Mouse (Mus musculus): ENCODE measurements at regions not wholly inside any gene's neighbourhood (a gene's known extent, or its start where the extent isn't known, plus 50 kb on each side); places are given as distances from the start of the nearest gene placed in this dataset.

DNA sequence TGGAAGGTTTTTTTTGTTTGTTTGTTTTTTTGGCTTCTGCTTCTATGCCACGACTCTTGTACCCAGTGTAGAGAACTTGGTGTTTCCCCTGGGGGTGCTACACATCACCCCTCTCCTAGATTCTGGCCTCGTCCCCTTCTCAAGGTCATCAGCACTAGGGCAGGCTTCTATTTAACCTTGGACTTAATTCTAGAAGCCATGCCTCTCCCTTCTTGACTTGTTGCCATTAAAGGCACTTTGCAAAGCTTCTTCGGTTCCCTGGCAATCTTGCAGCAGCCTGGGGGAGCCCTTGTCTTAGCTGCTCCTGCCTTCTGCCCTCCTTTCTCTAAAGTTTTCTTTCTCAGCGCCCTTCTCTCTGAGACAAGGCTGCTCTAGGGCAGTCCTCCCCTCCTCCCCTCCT, 143.0 kb upstream of the Foxn2 start:
- in situ Hi-C loops (cut with MboI): no loop called here

DNA sequence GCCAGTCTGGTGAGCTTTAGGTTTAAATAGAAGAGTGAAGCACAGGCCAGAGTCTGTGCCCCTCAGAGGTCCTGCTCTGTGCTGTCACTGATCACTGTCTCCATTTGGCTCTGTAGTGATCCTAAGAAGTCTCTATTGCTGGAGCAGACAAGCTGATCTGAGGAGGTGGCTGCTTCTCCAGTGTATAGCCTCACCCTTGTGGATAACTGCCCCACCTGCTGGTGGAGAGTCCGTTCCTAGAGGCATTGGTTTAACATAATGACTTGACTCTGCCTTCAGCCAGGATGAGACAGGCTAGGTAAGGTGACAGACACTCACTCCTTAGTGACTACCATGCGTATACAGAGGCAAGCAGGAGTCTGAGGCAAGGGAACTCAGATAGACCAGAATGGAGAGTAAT, 136.5 kb upstream of the Foxn2 start:
- in situ Hi-C loops (cut with MboI): no loop called here

DNA sequence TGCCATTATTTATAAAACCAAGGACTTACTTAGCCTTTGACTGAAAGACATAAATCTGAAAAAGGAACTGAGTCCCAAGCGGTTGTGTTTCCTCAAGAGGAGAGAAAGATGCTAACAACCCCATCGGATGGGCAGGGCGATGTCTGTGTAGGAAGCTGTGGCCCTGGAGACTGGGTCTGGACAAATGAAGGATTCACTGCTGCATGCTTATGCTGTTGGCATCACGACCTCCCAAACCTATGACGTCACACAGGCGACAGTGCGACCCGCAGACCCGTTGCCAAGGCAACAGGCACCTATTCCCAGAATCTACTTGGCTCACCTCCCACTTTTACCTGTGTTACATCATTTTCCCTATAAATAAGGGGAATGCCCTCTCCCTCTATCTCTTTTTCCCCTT, 135.3 kb upstream of the Foxn2 start:
- in situ Hi-C loops (cut with MboI): no loop called here

DNA sequence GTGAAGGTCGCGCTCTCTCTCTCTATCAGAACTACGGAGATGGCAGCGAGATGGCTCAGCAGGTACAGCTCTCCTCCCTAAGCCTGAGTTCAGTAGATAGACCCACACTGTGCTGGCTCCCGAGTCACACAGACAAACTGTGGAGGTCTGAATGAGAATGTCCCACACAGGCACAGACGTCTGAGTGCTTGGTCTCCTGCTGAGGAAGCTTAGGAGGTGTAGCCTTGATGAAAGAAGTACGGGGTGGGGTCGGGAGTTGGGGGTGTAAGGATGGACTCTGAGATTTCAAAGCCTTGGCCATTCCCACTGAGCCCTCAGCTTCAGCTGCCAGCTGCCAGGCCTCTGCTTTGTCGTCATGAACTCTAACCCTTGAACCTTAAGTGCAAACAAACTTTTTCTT, 134.2 kb upstream of the Foxn2 start:
- in situ Hi-C loops (cut with MboI): no loop called here

DNA sequence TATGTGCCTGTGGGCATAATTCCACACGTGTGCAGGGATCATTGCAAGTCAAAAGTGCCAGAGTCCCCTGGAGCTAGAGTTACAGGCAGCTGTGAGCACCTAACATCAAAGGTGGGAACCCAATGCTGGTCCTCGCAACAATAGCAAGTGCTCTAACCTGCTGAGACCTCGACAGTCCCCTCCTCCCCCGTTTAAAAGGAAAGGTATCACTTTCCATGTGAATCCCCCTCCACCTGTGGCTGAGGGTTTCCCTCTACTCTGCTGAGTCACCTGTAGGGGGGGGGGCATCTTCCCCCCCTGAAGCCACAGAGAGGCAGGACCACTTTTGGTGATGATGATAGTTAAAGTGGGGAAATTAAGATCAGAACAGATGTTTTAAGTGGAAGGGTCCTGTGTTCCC, 133.4 kb upstream of the Foxn2 start:
- in situ Hi-C loops (cut with MboI): no loop called here

DNA sequence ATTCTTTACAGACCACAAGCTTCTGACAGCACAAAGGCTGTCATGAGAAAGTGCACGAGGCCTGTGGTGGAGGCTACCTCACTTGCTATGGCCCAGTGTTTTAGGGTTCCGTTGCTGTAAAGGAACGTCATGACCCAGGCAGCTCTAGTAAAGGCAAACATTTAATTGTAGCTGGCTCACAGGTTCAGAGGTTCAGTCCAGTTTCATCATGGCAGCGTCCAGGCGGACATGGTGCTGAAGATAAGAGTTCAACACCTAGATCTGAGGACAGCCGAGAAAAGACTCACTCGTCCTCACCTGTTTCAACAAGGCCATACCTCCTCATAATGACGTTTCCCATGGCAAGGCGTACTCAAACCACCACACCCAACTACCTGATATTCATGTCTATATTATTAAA, 132.7 kb upstream of the Foxn2 start:
- in situ Hi-C loops (cut with MboI): no loop called here

DNA sequence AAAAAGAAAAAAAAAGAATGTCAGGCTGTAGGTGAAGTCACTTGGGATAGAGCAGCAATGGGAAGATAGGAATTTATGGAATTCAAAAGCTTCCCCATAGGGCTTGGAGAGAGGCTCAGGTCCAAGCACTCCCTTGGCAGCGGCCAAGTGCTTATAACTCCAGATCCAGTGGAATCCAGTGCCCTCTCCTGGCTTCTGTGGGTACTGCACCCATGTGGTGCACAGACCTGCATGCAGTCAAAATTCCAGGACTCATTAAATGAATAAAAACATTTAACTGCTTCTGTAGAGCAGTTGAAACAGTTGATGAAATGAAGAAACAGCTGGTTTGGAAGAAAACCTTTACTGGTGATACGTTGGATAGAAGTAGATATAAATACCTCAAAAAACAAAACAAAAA, 127.6 kb upstream of the Foxn2 start:
- in situ Hi-C loops (cut with MboI): no loop called here

DNA sequence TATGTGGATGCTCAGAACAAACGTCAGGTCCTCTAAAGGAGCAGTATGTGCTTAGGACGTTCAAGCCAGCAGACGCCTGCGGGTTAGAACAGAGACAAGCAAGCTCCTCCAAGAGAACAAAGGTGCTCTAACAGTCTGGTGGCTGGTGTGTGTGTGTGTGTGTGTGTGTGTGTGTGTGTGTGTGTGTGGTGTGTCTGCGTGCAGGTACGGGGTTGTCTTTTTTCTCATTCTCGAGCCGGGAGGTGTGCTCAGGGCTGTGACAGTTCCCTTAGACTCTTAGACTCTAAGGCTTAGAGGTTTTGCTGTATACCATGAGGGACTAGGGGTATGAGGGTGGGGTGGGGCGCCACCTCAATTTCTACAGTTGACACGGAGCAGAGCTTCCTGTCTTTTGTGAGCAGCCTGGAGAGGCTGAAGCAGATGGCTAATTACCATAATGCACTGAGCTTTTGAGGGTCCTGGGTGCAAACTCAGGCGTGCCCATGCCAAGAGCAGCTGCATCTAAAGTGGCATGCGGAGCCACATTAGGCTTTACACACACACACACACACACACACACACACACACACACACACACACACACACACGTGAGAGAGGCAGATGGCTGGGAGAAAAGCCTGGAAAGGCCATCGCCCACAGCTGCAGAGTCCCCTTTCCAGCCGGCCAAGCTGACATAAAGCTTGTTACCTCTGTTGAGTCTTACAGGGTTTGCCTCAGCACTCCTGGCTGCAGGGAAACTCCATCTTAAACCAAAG, 124.1 kb upstream of the Foxn2 start:
- in situ Hi-C loops (cut with MboI): no loop called here

DNA sequence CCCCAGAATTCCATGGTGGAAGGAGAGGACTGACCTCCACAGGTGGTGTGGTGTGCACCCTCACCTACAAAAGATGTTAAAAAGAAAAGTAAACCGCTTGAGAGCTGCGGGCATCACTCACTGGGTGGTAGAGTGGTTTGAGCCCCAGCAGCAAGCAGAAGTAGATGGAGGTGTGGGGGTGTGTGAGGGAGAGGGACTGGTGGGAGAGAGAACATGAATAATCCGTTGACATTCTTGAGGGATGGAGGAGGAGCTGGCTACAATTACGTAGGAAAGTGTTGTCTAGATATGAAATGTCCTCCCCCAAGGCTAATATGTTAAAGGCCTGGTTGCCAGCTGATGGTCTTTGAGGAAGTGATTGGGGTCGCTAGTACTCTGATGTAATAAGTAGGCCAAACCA, 123.2 kb upstream of the Foxn2 start:
- in situ Hi-C loops (cut with MboI): no loop called here

DNA sequence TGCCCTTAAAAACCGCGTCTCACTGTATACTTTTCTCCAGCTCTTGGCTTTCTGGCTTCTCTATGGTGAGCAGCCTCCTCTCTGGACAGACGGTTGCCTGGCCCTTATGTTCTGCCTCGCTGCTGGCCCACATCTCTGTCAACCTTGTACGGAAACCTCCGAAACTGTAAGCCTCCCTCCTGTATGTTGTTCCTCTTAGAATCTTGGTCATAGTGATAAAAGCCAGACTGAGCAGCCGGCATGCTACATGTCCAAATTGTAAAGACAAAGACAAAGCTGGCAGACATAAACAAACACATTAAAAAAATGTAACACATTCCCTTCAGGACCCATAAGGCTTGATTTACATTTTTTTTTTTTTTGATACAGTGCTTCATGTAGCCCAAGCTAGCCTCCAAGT, 122.7 kb upstream of the Foxn2 start:
- in situ Hi-C loops (cut with MboI): no loop called here

DNA sequence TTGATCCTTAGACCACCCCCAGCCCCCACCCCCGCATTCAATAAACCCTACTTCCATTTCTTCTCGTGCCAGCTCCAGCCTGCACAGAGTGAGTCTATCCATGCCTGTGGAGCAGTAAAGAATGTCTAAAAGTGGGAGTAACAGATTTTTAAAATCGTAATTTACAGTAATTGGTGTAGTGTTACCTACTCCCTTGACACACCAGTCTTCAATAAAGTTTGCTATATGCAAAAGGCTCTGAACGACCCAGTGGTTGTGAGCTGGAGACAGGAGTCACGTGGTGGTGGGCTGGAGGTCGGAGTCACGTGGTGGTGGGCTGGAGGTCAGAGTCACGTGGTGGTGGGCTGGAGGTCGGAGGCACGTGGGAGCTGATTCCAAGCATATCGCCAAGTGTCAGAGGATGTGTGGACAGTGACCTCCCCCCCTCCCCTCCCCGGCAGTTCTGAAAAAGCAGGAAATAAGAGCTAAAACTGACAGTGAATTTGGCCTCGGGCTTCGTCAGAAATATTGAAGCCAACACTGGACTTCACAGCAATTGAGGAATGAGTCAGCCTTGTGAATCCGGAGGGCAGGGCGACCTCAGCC, 122.2 kb upstream of the Foxn2 start:
- in situ Hi-C loops (cut with MboI): no loop called here

DNA sequence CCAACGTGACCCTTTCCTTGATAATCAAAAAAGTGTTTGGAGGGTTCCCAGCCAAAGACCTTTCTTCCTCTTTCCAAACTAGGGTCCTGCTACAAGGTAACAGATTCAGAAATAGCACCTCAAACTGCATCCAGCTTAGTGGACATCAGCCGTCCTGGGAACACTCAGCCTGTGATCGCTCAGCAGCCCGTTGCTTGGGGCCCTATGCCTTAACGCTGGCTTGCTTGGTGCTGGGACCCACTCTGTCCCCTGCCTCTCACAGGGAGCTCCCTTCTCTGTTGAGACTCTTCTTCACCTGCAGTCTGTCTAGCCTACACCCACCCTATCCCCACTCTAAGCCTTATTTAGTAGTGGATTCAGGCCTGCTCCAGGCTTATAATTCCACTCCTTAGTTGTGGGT, 121.6 kb upstream of the Foxn2 start:
- in situ Hi-C loops (cut with MboI): no loop called here

DNA sequence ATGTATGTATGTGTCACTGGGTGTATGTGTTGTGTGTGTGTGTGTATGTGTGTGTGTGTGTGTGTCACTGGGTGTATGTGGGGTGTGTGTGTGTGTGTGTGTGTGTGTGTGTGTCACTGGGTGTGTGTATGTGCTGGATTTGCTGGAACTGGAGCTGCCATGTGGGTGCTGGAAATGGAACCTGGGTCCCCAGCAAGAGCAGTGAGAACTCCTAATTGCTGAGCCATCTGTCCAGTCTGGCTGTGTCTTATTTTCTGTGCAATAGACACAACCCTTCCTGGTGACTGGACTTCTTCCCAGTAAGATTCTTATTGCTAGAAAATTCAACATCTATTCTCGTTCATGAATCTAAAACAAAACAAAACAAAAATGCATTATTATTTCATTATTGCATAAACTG, 119.8 kb upstream of the Foxn2 start:
- in situ Hi-C loops (cut with MboI): no loop called here

DNA sequence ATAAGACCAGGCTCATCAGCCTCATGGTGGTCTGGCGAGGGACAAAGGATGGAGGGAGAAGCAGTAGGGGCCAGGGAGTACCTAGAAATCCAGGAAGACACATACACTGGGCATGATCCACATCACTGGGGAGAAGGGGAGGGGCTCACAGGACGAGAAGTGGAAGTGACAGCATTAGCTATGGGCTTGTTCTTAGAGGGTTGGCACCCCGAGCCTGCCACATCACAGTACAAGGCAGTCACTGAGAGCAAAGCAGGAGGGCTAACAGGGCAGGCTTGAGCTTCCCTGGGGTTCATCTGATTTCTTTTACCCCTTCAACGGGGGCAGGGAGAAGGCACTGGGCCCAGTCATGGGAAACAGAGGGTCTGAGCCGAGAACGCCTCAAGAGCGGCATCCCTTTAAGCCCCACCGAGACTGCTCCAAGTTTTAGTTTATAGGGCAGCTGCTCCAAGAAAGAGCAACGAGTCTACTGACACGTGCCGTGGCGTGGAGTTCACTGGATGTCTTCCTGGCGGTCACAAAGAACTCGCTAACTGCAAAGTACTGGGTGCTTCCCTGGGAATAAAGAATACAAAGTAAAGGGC, 115.1 kb upstream of the Foxn2 start:
- in situ Hi-C loops (cut with MboI): no loop called here

DNA sequence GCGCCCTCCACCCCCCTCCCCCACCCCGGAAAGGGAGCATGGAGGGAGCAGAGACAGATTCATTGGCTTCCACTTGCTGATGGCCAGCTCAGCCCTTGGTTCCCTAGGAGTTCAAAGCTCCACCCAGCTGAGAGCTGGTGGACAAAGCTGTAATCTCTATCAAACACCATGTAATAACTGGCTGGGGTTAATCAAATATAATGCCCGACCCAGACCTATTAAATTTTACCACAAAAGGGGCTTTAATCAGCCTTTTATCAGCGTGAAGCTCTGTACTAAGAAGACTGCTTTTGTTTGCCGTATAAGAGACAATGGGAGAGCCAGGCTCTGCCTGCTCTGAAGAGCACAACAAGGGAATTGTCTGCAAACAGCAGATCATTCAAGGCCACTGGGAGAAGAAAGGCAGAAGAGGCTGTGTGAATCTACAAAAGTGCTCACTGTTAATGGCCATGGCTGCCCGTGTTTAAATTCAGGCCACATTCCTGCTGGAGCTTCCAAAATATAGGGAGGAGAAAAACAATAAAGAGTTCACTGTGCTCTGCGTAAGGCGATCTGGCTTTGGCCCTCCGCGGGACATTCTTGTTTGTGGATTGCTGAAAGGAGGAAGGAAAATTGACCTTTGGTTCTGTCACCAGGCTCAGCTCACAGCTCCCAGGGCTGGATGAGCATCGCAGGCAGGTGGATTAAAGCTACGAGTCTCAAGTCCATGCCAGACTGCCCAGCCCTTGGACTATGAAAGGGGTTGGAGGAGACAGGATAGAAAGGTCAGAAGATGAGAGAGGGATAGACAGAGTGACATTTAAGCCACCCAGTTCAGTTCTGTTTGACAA, 114.4 kb upstream of the Foxn2 start:
- in situ Hi-C loops (cut with MboI): no loop called here

DNA sequence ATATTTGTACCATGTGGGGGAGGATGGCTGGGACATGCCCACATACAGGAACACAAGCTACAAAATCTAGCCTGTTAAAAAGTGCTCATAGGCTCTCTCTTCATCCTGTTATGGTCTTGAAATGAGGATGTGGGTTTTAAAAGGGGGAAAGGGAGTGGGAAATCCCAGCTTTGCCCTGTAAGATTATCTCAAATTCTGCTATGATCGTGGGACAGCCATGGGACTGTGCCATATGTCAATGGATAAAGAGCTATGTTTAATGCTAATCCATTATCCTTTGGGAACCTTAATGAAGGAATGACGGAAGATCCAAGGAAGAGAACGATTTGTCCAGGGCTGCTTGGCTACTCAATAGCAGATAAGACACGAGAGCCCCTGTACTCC, 113.8 kb upstream of the Foxn2 start:
- in situ Hi-C loops (cut with MboI): no loop called here

DNA sequence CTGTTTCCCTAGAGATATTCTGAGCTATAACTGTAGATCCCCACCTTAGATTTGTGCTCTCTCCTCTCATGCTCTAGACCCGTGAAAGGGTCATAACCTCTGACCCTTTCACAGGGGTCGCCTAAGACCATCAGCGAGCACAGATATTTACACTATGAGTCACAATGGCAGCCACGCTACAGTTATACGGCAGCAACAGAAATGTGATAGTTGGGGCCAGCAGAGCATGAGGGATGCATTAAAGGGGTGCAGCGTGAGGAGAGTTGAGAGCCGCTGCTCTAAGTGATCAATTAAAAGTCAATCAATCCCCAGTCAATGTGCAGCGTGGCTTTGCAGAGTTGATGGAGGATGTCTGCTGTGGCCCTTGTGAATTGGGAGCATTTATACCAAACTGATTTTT, 112.7 kb upstream of the Foxn2 start:
- in situ Hi-C loops (cut with MboI): no loop called here

DNA sequence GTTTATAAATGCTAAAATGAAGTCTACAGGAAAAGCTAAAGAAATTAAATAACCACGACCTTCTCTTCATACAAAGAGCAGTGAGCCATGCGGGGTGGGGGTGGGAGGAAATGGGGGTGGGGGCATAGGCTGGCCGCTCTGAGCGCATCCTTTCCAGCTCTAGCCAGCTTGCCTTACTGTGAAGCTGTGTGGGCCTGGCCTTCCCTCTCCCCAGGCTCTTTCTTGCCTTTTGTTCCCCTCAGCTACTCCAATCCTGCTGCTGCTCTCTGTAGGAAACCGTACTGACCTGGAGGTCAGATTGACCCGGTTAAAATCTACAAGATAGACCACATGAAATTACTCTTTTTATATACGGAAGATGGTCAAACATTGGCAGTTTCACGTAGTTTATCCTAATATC, 111.7 kb upstream of the Foxn2 start:
- in situ Hi-C loops (cut with MboI): no loop called here

DNA sequence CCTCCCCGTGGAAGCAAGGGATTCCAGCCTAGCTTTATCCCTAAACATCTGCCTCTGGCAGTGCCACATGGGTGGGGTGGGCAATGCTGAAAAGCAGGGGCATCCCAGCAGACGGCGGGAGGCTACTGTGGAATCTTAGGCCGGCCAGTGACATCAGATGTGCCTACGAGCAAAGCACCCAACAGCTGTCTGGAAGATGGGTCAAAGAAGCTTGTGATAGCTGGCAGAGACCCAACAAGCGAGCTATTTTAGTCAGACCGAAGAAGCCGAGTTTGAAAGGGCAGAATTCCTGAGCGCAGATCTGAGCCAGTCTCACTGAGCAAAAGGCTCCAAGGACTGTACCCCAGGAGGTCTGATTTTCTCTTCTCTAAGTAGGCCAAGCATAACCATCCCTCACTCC, 110.8 kb upstream of the Foxn2 start:
- in situ Hi-C loops (cut with MboI): no loop called here

DNA sequence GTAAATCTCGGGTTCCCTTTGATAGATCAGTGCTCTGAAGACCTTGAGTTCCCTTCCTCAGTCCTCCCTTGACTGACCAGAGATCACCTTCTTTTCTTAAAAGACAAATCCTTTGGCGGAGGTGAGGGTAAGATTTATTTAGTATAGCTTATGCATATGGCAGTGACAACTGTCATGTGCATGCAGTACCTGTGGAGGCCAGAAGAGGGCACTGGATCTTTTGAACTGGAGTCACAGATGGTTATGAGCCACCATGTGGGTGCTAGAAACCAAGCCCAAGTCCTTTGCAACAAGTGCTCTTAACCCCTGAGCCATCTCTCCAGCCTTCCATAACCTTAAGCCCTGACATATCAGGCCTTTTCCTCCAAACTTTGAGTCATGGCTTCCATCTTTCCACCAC, 110.4 kb upstream of the Foxn2 start:
- in situ Hi-C loops (cut with MboI): no loop called here

DNA sequence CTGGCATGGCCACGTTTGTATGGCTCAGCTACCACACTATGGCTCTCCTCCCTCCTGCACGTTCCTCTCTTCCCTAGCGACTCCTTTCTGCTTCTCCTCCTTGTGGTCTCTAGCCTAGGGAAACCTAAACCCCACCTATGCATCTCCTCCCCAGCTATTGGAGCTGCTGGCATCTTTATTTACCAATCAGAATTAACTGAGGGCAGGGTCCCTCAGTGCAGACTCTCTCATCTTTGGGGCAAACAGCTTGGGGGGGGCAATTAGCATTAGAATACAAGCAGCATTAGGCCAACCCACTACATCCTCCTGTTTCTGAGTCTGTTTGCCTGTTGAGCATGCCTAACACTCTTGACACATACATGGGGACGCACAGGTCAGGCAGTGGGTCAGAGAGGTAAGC, 106.7 kb upstream of the Foxn2 start:
- in situ Hi-C loops (cut with MboI): no loop called here

DNA sequence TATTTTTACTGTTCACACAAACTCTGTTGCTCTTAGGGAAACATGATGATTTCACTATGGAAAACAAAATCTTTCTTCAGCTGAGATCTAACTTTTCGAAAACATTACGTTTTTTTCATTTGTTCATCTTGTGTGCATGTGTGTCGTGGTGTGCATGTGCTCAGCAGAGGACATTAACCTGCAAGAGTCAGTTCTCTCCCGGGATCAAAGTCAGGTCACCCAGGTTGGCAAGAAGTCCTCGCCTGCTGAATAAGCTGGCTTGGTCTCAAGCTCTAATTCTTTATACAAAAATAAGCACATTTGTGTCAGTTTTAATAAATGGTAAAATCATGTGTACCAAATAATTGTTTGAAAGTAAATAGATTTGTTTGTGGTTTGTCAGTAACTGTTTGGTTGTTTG, 105.2 kb upstream of the Foxn2 start:
- in situ Hi-C loops (cut with MboI): no loop called here

Measured in mature B cell (primary cell).